Mouse (Mus musculus) urinary bladder, postnatal 14 days (tissue): ENCODE results near the gene Dnajc6.

ENCODE experiments used
- DNase-seq: peaks from one replicate; pipeline ENCODE4 v3.0.0; 2021; ENCODE audit warnings: low spot score

Dnajc6 gene

GRCm38 (mm10) chr4:101507571-101508422 is 11.3 kb downstream of the Dnajc6 start:
- peak; percentile 47 for DNase-seq

GRCm38 (mm10) chr4:101508431-101508830 is 12.0 kb downstream of the Dnajc6 start:
- DNase-seq = no peak

DNA sequence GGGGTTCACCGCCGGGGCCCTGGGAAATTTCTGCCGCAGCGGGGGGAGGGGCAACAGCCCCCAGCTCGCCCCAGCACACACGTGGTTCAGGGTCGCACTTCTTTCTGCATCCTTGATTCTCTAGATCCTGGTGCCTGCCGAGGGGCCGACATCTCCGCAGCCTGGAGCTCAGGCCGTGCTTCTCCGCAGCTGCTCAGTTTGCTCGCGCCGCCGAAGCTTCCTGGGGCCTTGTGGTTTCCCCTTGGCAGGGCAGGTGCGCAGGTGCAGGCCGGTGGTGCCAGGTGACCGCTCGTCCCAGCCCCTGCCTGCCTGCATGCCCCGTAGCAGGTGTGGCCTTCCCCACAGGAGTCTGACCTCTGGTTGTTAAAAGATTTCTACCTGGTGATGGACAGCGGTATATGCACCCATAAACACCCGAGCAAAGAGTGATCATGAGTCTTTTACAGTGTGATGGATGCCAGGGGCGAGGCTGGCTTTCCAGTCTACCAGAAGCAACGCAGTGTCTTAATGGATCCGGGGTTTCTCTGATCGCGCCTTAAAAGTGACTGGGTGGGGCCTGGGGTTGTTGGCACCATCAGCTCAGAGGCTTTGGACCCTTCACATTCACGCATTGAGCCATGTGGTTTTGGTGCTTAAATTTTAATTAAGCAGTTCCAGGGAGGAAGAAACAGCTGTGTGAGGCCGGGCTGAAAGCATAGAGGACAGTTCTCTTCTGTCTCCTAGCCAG is 12.6 kb downstream of the Dnajc6 start:
- DNase-seq = no peak

DNA sequence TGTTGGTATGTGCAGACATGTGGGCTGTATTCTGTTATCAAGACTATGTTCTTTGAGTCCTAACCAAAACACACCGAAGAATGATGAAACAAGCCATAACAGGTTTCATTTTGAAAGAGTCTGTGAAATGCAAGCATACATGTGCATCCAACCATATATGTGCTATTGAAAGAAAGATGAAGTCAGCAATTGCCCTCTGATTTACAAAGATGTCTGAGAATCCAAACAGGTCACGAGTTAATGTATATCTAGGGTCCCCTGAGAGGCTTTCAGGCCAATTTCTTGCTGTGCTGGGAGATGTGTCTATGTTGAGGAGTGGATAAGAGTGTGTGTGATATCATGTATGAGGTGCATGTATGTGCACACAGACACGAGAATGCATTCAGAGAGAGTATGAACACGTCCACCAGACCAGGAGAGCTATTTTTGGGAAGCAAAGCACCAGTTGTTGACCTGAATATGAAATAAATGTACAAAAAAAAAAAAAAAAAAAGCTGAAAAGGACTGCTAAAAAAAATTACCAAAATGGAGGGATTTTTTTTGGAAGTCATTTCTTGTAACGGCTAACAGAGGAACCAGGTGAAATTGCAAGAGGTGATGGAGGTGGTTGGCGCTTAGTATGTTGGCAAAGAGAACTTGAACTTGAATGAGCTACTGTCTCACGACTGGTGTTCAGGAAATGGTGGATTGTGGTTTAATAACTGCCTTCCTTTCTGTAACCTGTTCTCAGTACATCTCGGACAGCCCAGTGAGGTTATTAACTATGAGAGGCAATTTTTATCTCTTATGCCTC is 13.9 kb downstream of the Dnajc6 start:
- DNase-seq = no peak

GRCm38 (mm10) chr4:101510904-101511210 is 14.4 kb downstream of the Dnajc6 start:
- DNase-seq = no peak

DNA sequence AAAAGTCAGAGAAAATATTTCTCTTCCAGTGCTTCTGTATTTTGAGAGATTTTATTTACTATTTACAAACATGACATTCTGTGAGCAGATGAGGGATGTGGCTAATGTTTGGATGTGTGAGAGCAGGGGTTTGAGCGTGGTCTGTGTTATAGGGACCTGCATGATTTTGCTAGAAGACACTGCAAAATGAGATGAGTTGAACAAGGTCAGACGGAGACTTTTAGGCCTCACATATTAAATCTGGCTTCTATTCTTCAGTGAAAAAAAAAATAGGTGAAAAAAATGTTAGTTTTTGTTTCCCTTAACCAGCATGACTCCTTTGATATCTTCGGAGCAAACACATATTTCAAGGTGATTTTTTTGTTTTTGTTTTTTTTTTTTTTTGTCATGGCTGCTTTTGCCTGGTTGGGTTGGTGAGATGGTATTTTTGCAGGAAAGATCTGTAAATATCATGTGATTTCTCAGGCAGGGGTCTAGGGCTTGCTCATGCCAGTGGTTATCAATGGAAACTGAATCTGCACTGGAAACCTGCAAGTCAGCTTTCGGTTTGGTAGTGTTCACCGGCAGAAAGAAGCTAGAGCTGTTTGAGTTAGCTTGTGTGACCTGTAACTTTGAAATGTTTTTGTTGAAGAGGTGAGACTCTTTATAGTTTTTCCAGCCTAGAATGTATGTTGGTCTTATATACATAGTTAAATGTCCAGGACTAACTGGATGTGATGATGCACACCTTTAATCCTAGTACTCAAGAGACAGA is 15.5 kb downstream of the Dnajc6 start:
- no peak for DNase-seq

GRCm38 (mm10) chr4:101513251-101513650 is 16.8 kb downstream of the Dnajc6 start:
- DNase-seq = no peak

DNA sequence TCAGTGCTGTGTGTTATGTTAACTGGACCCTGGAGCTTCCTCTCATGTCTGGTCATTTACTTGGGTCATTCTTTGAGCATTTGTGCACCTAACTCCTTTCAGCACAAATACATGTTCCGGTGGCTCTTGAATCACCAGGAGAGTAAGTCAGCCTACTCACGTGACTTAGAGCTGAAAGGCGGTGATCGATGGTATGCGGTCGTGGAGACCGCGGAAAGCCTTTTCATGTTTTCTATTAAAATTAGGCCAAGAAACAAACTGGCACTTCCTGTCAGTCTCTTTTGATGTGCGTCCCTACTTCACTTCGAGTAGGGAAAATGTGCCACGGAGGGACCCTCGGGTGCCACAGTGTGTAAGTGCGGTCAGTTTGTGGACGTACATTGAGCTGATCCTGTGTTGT is 19.4 kb downstream of the Dnajc6 start:
- no peak for DNase-seq

GRCm38 (mm10) chr4:101516434-101517168 is 20.2 kb downstream of the Dnajc6 start:
- DNase-seq = no peak

DNA sequence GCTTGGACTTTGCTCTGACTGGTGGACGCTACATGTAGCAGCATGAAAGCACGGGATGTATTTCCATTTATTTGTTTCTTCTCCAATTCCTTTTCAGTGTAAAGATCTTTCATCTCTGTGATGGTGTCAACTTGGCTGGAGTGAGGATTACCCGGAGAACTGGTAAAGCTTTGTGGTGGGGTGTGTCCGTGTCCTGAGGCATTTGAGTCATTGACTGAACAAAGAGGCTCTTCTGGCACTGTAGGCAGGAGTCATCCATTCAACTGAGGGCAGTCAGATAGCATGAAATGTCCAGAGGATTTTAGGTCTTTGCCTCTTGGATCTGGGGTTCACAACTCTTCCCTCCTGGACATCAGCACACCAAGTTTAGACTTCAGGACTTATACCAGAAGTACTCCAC is 35.5 kb downstream of the Dnajc6 start:
- no peak for DNase-seq

- no peak for DNase-seq
These were observed 44.1 kb downstream of the Dnajc6 start for GRCm38 (mm10) chr4:101540516-101540915.

GRCm38 (mm10) chr4:101549958-101550591 is 53.6 kb downstream of the Dnajc6 start:
- DNase-seq = peak; percentile 43

- peak; percentile 49 for DNase-seq
These were observed 54.3 kb downstream of the Dnajc6 start for GRCm38 (mm10) chr4:101550671-101551161.

- no peak for DNase-seq
These were observed 55.0 kb downstream of the Dnajc6 start for GRCm38 (mm10) chr4:101551425-101551824.

- no peak for DNase-seq
These were observed 55.9 kb downstream of the Dnajc6 start for GRCm38 (mm10) chr4:101552372-101552771.

DNA sequence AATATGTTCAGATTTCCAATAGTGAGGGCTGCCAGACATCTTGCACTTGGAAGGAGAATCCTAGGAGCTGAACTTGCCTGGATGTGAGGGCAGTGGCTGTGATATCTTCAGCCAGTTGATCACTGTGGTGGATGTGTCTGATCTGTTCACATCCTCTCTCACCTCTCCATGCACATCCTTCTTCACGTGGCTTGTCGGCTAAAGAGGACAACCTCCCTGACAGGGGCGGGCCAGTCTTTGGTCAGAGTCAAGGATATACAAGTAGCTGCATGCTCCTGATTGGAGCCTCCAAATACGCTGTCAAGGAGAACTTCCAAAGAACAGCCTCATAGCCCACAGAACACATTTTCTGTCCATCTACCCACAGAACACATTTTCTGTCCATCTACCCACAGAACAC is 58.6 kb downstream of the Dnajc6 start:
- no peak for DNase-seq

GRCm38 (mm10) chr4:101560137-101560536 is 63.7 kb downstream of the Dnajc6 start:
- DNase-seq = no peak

GRCm38 (mm10) chr4:101562836-101563235 is 66.4 kb downstream of the Dnajc6 start:
- no peak for DNase-seq

- no peak for DNase-seq
These were observed 67.2 kb downstream of the Dnajc6 start for GRCm38 (mm10) chr4:101563607-101564006.

GRCm38 (mm10) chr4:101564746-101565417 is 68.4 kb downstream of the Dnajc6 start:
- DNase-seq = no peak
